Mouse (Mus musculus) brain, embryonic 14.5 days (tissue): ENCODE results near the gene Anpep.
A peak's percentile ranks its signal among the peaks of the same experiment; 100 is the strongest.

ENCODE experiments used
- CTCF ChIP-seq: fragments of 200-500 bp; IDR thresholded peaks from 2 replicates; pipeline ENCODE4 v1.5.1; 2012; ENCODE audit warnings: inconsistent platforms, mild to moderate bottlenecking, moderate library complexity, borderline replicate concordance; ENCODE audit not compliant: insufficient read depth, insufficient read length; ENCODE audit errors: extremely low read depth
- POLR2A ChIP-seq: fragments of 200-500 bp; IDR thresholded peaks from 2 replicates; pipeline ENCODE4 v1.6.1; 2012; ENCODE audit warnings: mild to moderate bottlenecking, inconsistent platforms, borderline replicate concordance; ENCODE audit not compliant: poor library complexity, insufficient read depth, insufficient read length, severe bottlenecking; ENCODE audit errors: extremely low read depth

DNA sequence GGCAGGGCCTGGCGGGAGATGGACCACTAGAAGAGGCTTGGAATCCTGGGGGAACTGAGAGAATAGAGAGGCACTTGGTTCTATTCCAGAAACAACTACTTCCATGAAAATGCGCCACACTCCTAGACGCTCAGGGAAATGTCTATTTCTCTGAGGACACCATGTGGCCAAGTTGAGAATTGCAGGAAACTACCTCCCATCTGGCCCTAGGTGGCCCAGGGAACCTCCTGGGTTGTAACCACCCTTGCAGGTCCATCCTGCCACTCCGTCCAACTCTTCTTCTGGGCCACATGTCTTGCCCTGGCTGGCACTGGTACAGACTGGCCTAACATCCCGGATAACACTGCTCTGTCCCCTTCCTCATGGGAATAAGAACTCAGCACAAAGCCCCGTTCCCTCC, 74.6 kb downstream of the Anpep start:
- TF ChIP-seq CTCF (peak; percentile 69; the same call in 1 of the 2 replicates), POLR2A (no peak)
